Mouse (Mus musculus) lung, postnatal 25 days (tissue): ENCODE results near the gene Tnks1bp1.

Experiments used
- DNase-seq: peaks from one replicate; pipeline ENCODE4 v3.0.0; 2022; ENCODE audit warnings: low spot score

The Tnks1bp1 gene

DNA sequence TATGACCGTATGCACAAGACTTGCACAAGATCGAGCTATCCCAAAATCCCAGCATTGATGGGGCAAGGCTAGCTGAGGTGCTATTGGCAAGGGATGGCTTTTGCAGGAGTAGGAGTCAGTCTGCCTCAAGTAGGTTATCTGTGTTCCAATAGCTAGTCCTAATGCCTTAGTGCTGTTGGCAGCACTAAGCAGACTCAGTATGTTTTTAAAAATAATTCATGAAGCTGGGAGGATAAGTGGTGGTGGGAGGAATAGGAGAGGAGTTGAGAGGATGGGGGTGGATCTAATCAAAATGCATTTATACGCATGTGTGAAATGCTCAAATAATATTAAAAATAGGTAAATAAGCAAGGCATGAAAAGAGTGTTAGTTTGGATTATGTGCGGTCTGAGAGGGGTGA lies 43.5 kb downstream of the Tnks1bp1 start:
- no peak for DNase-seq

DNA sequence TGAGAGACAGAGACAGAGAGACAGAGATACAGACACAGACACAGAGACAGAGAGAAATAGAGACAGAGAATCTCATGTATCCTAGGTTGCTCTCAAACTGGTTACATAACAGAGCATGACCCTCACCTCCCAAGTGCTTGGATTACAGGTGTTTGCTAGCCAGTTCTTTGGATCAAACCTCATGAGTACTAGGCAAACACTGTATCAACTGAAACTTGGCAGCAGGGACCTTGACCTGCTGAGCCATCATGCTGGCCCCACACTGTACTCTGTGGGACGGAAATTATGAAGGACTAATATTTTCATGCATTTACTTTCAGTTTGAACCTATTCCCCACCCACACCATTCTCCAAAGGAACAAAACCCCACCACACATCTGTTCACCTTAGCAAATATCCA lies 45.6 kb downstream of the Tnks1bp1 start:
- peak; percentile 81 for DNase-seq

DNA sequence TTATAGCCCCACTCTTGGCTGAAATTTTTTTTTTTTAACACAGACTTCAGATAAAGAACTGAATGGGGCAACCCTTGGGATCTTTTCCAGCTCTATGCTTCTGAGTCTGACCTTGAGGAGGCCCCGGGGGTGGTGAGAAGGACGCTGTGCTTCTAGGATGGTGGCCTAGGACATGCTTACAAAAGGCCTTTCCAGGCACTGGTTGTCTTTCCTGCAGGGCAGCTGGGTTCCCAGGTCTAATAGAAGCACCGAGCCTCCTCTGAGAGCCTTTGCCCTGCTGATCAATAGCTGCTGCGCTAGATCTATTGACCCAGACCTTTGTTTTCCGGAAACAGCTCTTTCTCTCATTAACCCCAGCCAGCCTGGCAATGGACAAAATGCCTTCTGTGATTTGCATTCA lies 48.1 kb downstream of the Tnks1bp1 start:
- no peak for DNase-seq

DNA sequence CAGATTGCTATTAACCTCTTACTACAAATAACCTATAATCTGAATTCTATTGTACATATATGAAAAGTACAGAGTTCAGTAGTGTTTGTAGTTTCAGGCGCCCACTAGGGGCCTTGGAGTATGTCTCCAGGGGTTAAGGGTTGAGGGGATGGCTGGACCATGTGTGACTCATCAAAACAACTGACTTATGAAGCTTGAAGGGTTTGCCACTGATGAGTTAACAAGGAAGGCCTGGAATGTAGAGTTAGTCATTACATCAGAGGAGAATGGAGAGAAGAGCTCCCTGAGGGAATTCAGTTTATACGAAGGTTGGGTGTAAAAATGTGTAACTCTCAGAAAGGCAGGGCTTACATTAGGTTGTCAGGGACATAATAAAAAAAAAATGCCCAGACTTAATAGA lies 50.2 kb downstream of the Tnks1bp1 start:
- no peak for DNase-seq

DNA sequence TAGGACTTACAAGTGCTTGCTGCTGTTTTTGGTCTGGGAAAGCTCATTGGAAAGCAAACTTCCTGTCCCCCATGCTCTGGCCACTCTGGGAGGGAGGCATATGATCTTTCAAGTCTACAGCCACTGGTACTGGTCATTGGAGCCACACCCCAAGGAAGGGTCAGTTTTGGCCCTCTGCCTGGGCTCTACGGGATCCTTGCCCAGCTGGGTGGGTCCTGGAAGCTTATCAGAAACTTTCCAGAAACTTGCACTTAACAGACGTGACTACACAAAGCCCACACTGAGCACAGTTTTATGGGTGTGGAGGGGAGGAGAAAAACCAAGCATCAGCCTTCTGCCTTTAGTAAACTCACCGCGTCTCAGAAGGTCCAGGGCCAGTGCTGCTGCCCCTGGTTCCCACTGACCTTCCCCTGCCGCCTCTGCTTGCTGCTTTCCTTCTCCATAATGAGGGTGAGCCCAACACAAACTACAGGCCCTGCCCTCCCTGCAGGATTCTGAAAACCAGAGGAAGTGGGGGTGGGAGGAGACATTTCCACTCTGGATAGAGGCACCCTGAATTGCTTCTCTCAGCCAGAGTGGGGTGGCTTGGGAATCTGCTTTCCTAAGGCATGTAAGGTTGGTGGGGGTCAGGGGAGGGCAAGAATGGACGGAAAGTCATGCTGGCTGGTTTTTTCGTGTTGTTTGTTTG lies 51.1 kb downstream of the Tnks1bp1 start:
- peak; percentile 94 for DNase-seq

DNA sequence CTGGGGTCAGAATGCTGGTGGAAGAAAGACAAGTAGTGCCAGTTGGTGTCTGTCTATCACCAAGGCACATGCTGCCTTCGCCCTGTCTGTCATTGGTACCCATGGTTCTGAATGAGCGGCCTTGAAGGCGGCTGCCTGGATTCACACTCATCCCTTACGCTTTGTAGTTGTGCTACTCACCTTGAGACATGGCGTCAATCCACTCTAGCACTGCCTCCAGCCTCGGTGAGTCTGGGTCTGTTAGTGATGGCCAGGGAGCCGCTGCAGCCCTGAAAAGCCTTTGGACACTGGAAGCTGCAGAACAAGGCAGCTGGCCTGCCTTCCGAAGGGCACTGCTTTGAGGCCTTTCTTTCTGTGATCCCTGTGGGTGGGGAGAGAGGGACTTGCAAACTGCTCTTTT lies 55.4 kb downstream of the Tnks1bp1 start:
- DNase-seq, result no peak

DNA sequence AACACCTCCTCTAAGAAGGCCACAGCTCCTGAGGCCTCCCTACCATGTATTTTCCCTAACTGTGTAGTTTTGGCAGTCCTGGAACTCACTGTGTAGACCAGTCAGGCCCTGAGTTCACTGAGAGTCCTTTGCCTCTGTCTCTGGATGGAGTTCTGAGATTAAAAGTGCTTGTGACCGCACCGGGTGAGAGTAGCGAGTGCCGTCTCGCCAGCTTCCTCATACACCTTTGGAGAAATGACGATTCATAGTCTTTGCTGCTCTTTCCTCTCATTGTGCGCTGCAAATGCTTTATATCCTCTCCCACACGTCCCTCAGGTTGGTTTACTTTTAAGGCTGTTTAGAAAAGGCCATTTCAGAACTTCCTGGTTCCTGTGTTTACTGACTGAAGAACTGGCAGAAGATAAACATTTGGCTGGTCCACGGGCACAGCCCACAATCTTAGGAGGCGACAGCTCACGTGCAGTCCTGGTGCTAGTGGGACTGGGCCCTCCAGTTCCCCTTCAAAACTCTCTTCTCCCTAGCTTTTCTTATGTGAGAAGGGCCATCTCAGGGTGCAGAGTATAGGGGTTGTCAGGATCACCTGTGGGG lies 57.7 kb downstream of the Tnks1bp1 start:
- DNase-seq, result peak; percentile 78

DNA sequence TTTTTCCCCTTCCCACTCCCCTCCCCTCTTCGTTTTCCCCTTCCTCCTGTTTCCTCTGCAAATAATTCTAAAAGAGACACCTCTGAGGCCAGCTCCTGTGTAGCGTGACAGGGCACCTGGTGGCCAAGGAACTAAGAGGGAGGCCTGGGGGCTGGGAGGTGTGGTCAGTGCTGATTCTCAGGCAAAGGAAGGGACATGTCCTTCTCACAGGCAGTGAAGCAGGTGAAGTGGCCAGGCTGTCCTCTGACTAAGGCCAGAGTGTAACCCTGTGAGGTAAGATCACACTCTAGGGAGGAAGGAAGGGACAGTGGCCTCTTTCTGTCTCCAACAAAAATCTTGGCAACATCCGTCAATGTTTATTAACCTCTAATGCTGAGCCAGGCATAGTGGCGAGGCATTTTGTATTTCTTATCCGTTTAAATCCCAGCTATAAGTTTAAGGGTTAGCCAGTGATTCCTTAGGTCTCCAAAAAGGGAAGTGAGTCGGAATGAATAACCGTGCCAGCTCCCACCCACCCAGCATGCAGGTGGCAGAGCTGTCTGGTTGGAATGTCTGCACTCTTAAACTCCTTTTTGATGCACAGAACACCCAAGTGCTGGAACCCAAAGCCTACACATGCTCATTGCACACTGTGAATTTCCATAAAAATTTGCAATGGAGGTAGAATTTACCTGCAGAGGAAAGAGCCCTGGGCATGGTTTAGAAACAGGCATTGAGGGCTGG lies 58.4 kb downstream of the Tnks1bp1 start:
- no peak for DNase-seq

DNA sequence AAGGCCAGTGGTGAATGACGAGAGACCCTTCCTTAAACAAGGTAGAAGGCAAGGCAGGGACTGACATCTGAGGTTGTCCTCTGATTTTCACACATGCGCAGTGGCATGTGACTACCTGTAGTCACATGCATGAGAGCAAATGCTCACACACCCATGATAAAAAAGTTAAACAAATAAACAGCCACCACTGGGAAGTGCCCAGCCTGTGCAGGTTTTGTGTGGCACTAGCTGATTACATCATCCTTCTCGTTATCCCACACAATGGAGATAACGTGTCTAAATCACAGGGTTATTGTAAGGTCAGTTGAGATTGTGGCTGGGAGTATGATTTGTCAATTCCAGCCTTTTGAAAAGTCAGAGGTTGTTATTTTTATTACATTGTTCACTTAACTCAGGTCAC lies 59.1 kb downstream of the Tnks1bp1 start:
- peak; percentile 41 for DNase-seq

DNA sequence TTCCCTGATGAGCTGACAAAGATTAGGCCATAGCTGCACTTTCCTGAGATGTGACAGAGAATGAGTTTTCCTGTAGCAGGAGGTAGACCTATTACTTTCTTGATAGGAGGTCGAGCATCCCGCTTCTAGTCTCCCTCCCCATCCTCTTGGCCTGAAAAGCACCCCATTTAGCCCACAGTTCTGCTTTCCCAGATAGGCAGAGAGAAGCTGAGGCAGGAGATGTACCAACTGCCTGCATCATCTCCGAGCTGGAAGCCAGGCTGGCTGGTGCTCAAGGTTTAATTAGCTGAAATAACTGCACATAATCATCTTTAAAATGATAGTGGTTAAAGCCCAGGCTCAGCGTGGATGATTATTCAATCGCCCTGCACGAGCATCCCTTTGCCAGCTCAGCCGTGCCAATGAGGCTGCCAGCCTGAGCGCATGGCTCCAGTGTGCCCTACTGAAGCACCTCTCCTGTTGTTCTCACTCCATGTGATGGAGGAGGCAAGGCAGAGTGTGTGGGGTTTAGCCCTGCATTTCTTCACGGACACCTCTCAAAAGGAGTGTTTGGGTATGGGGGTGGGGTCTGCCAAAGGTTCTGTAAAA lies 62.6 kb downstream of the Tnks1bp1 start:
- no peak for DNase-seq
